Mouse (Mus musculus) ovary, postnatal 36 days (tissue): Measurements from ENCODE around the gene Car4.

ENCODE experiments used
- DNase-seq: peaks from one replicate; pipeline ENCODE4 v3.0.0; 2022; ENCODE audit warnings: low spot score, mixed read lengths

Car4 gene

GRCm38 (mm10) chr11:85003566-85003965, 46.0 kb downstream of the Car4 start:
- no peak for DNase-seq

GRCm38 (mm10) chr11:85013121-85013520, 55.5 kb downstream of the Car4 start:
- DNase-seq = no peak
